Mouse (Mus musculus) limb, embryonic 11.5 days (tissue): ENCODE measurements at regions not wholly inside any gene's neighbourhood (a gene's known extent, or its start where the extent isn't known, plus 50 kb on each side); places are given as distances from the start of the nearest gene placed in this dataset.
A peak's percentile ranks its signal among the peaks of the same experiment; 100 is the strongest.

Experiments
- ATAC-seq: fragments of 200-750 bp; cut with Nextera tagmentation; 2 replicates; pipeline ENCODE4 v1.8.0; 2017; ENCODE audit warnings: low read depth; ENCODE audit not compliant: insufficient number of reproducible peaks, low FRiP score, low TSS enrichment
- DNase-seq: peaks from one replicate; pipeline ENCODE4 v3.0.0-alpha.2; 2015; ENCODE audit warnings: low spot score
- H3K27ac ChIP-seq: fragments of 300-500 bp; sonication (generic); replicated peaks from 2 replicates; pipeline ENCODE4 v1.5.1; 2014; ENCODE audit warnings: low read depth, mild to moderate bottlenecking, low read length
- H3K27me3 ChIP-seq: fragments of 300-500 bp; sonication (generic); 2 replicates; pipeline ENCODE4 v1.6.1; 2014; ENCODE audit warnings: mild to moderate bottlenecking, low read length, mixed read lengths; ENCODE audit not compliant: control insufficient read depth, insufficient read depth
- H3K36me3 ChIP-seq: fragments of 300-500 bp; sonication (generic); 2 replicates; pipeline ENCODE4 v1.6.1; 2014; ENCODE audit warnings: mild to moderate bottlenecking, low read length, moderate library complexity, mixed read lengths; ENCODE audit not compliant: control insufficient read depth, insufficient read depth
- H3K4me1 ChIP-seq: fragments of 300-500 bp; sonication (generic); 2 replicates; pipeline ENCODE4 v1.6.1; 2014; ENCODE audit warnings: low read length, mixed read lengths; ENCODE audit not compliant: control insufficient read depth, insufficient read depth
- H3K4me2 ChIP-seq: fragments of 300-500 bp; sonication (generic); 2 replicates; pipeline ENCODE4 v1.6.1; 2014; ENCODE audit warnings: low read depth, mild to moderate bottlenecking, moderate library complexity; ENCODE audit not compliant: severe bottlenecking
- H3K4me3 ChIP-seq: fragments of 300-500 bp; sonication (generic); 2 replicates; pipeline ENCODE4 v1.5.1; 2014; ENCODE audit warnings: low read depth, low read length
- H3K9ac ChIP-seq: fragments of 300-500 bp; sonication (generic); 2 replicates; pipeline ENCODE4 v1.6.1; 2014; ENCODE audit warnings: mild to moderate bottlenecking, low read length
- H3K9me3 ChIP-seq: fragments of 300-500 bp; sonication (generic); 2 replicates; pipeline ENCODE4 v1.6.1; 2016; ENCODE audit warnings: low read length; ENCODE audit not compliant: control insufficient read depth
- WGBS: fragments of 180-500 bp; shearing (Covaris S2); extraction: QIAGEN DNeasy Blood & Tissue Kit; methylation state at CpG from one replicate; pipeline ENCODE4 v1.1.7; 2014; 5-methylcytosine and 5-hydroxymethylcytosine counted together

- Histone ChIP-seq H3K36me3 (no peaks in the 10 kb centered on the region), H3K4me2 (no peak overlapping the region), H3K4me1 (no peaks in the 10 kb centered on the region), H3K27ac (no peak overlapping the region), H3K4me3 (no peak overlapping the region), H3K9ac (no peak overlapping the region), H3K9me3 (no peaks in the 10 kb centered on the region), H3K27me3 (no peaks in the 10 kb centered on the region)
- ATAC-seq (no peak), DNase-seq (no peak)
- WGBS = 83% methylated on average over 2 of the region's 2 CpGs
Measured at GRCm38 (mm10) chr12:95394991-95395530, 297.0 kb upstream of the Flrt2 start.

- Histone ChIP-seq H3K9me3 (no peaks in the 10 kb centered on the region), H3K27me3 (no peaks in the 10 kb centered on the region), H3K4me2 (no peak overlapping the region), H3K4me3 (no peak overlapping the region), H3K4me1 (no peaks in the 10 kb centered on the region), H3K36me3 (no peaks in the 10 kb centered on the region), H3K27ac (no peak overlapping the region), H3K9ac (no peak overlapping the region)
- DNase-seq (no peak), ATAC-seq (no peak)
- WGBS = 79% methylated on average over 3 of the region's 3 CpGs
Measured at GRCm38 (mm10) chr12:95420861-95421260, 271.2 kb upstream of the Flrt2 start.

- H3K9ac ChIP-seq = no peak overlapping the region
- no peak overlapping the region for H3K4me2 ChIP-seq
- WGBS = 50% methylated on average over 2 of the region's 2 CpGs
- DNase-seq (no peak), ATAC-seq (no peak)
- H3K27ac ChIP-seq = no peak overlapping the region
- H3K27me3 ChIP-seq = no peaks in the 10 kb centered on the region
- no peaks in the 10 kb centered on the region for H3K9me3 ChIP-seq
- H3K4me1 ChIP-seq = no peaks in the 10 kb centered on the region
- H3K4me3 ChIP-seq = no peak overlapping the region
- no peaks in the 10 kb centered on the region for H3K36me3 ChIP-seq
Measured at GRCm38 (mm10) chr12:95424739-95425138, 267.3 kb upstream of the Flrt2 start.

- no peaks in the 10 kb centered on the region for H3K4me1 ChIP-seq
- ATAC-seq (no peak), DNase-seq (no peak)
- no peaks in the 10 kb centered on the region for H3K36me3 ChIP-seq
- no peak overlapping the region for H3K9ac ChIP-seq
- no peak overlapping the region for H3K4me3 ChIP-seq
- no peaks in the 10 kb centered on the region for H3K9me3 ChIP-seq
- no peaks in the 10 kb centered on the region for H3K27me3 ChIP-seq
- WGBS = 57% methylated on average over 2 of the region's 2 CpGs
- no peak overlapping the region for H3K27ac ChIP-seq
- H3K4me2 ChIP-seq = no peak overlapping the region
Measured at GRCm38 (mm10) chr12:95437226-95437625, 254.8 kb upstream of the Flrt2 start.

- Histone ChIP-seq H3K4me1 (no peaks in the 10 kb centered on the region), H3K27ac (no peak overlapping the region), H3K9ac (no peak overlapping the region), H3K36me3 (no peaks in the 10 kb centered on the region), H3K9me3 (no peaks in the 10 kb centered on the region), H3K4me3 (no peak overlapping the region), H3K27me3 (no peaks in the 10 kb centered on the region), H3K4me2 (no peak overlapping the region)
- ATAC-seq = no peak
- WGBS = 96% methylated on average over 4 of the region's 4 CpGs
- no peak for DNase-seq
Measured at GRCm38 (mm10) chr12:95457480-95457879, 234.5 kb upstream of the Flrt2 start.

GRCm38 (mm10) chr12:95466502-95467490 is 225.2 kb upstream of the Flrt2 start:
- WGBS = 18% methylated on average over 12 of the region's 12 CpGs
- Histone ChIP-seq H3K4me1 (peaks cover 5% of the 10 kb centered on the region; the same call in 1 of the 2 replicates), H3K9me3 (no peaks in the 10 kb centered on the region), H3K36me3 (no peaks in the 10 kb centered on the region), H3K27me3 (no peaks in the 10 kb centered on the region), H3K27ac (no peak overlapping the region), H3K4me2 (peak overlapping the region; percentile 27; the same call in 1 of the 2 replicates), H3K9ac (no peak overlapping the region), H3K4me3 (no peak overlapping the region)
- peak; percentile 50; the same call in 1 of the 2 replicates for ATAC-seq
- peak; percentile 30 for DNase-seq

- H3K36me3 ChIP-seq = no peaks in the 10 kb centered on the region
- 61% methylated on average over 6 of the region's 6 CpGs for WGBS
- no peak overlapping the region for H3K4me2 ChIP-seq
- ATAC-seq = no peak
- no peak overlapping the region for H3K27ac ChIP-seq
- H3K4me3 ChIP-seq = no peak overlapping the region
- no peak overlapping the region for H3K9ac ChIP-seq
- no peak for DNase-seq
- H3K4me1 ChIP-seq = peaks cover 5% of the 10 kb centered on the region; the same call in 1 of the 2 replicates
- no peaks in the 10 kb centered on the region for H3K9me3 ChIP-seq
- H3K27me3 ChIP-seq = no peaks in the 10 kb centered on the region
Measured at GRCm38 (mm10) chr12:95469897-95470296, 222.1 kb upstream of the Flrt2 start.

- DNase-seq (no peak), ATAC-seq (no peak)
- Histone ChIP-seq H3K4me3 (no peak overlapping the region), H3K9me3 (no peaks in the 10 kb centered on the region), H3K9ac (no peak overlapping the region), H3K27ac (no peak overlapping the region), H3K27me3 (no peaks in the 10 kb centered on the region), H3K4me2 (no peak overlapping the region), H3K36me3 (no peaks in the 10 kb centered on the region), H3K4me1 (no peaks in the 10 kb centered on the region)
Measured at GRCm38 (mm10) chr12:95486502-95486901, 205.5 kb upstream of the Flrt2 start.
